17 mouse cellular contexts compared by ENCODE assay signal in genomic region chr5:5206012-5206411, GRCm38 (mm10).
A peak's percentile ranks its signal among the peaks of the same experiment; 100 is the strongest.
DNase-seq lines count a peak whose midpoint lies in the region; ATAC-seq and TF ChIP-seq lines count a peak whose summit lies in the region.
"Had no signal": no experiment of that assay in that cellular context is flagged by ENCODE, and none has a peak within 500 bp of the region (broad histone marks: within the 10 kb centered on the region; RNA-seq: fewer than 3 reads in every experiment).

No protein-coding gene starts in this region.

- H3K4me3 ChIP-seq in lung, adult 2 months (replicated peaks; ENCODE audit: extremely low read depth, low read depth, low read length): no peak overlapping the region
- H3K4me3 ChIP-seq in hindbrain, embryonic 11.5 days (ENCODE audit: low read depth, low read length): no peak overlapping the region
- H3K4me3 ChIP-seq in midbrain, postnatal 0 days (ENCODE audit: low read depth, low read length): no peak overlapping the region
- H3K4me3 ChIP-seq in embryonic facial prominence, embryonic 10.5 days: no peak overlapping the region
- H3K4me3 ChIP-seq: embryonic facial prominence, embryonic 15.5 days; forebrain, embryonic 13.5 days; heart, adult 2 months; kidney, embryonic 15.5 days; limb, embryonic 12.5 days; liver, embryonic 15.5 days had no signal

- WGBS in lung, adult 2 months: 66% methylated on average over 9 of the region's 9 CpGs
- 62% methylated on average over 9 of the region's 9 CpGs for WGBS in hindbrain, embryonic 11.5 days
- WGBS in midbrain, postnatal 0 days: 39% methylated on average over 9 of the region's 9 CpGs
- WGBS in embryonic facial prominence, embryonic 10.5 days: 86% methylated on average over 9 of the region's 9 CpGs

- no peak overlapping the region for H3K27ac ChIP-seq in hindbrain, embryonic 11.5 days (ENCODE audit: low read depth, low read length)
- no peak overlapping the region for H3K27ac ChIP-seq in midbrain, postnatal 0 days (ENCODE audit: low read depth, low read length)
- no peak overlapping the region for H3K27ac ChIP-seq in embryonic facial prominence, embryonic 10.5 days (replicated peaks)
- H3K27ac ChIP-seq: embryonic facial prominence, embryonic 15.5 days; forebrain, embryonic 13.5 days; heart, adult 2 months; kidney, embryonic 15.5 days; limb, embryonic 12.5 days; liver, embryonic 15.5 days had no signal

- H3K9ac ChIP-seq in hindbrain, embryonic 11.5 days (ENCODE audit: low read depth, low read length): no peak overlapping the region
- H3K9ac ChIP-seq in midbrain, postnatal 0 days (replicated peaks; ENCODE audit: low read length, poor library complexity, severe bottlenecking): no peak overlapping the region
- H3K9ac ChIP-seq: embryonic facial prominence, embryonic 15.5 days; forebrain, embryonic 13.5 days; kidney, embryonic 15.5 days; limb, embryonic 12.5 days; liver, embryonic 15.5 days had no signal

- no peaks in the 10 kb centered on the region for H3K27me3 ChIP-seq in hindbrain, embryonic 11.5 days (ENCODE audit: control insufficient read depth, insufficient read depth, low read length)
- H3K27me3 ChIP-seq in midbrain, postnatal 0 days (ENCODE audit: insufficient read depth, low read length): no peaks in the 10 kb centered on the region
- no peaks in the 10 kb centered on the region for H3K27me3 ChIP-seq in embryonic facial prominence, embryonic 10.5 days (replicated peaks; ENCODE audit: low read depth, poor library complexity, severe bottlenecking)
- H3K27me3 ChIP-seq: embryonic facial prominence, embryonic 15.5 days; forebrain, embryonic 13.5 days; kidney, embryonic 15.5 days; limb, embryonic 12.5 days; liver, embryonic 15.5 days had no signal

- H3K4me2 ChIP-seq in hindbrain, embryonic 11.5 days (replicated peaks; ENCODE audit: low read depth, low read length): no peak overlapping the region
- no peak overlapping the region for H3K4me2 ChIP-seq in midbrain, postnatal 0 days (ENCODE audit: low read depth, low read length, poor library complexity, severe bottlenecking)
- H3K4me2 ChIP-seq: embryonic facial prominence, embryonic 15.5 days; forebrain, embryonic 13.5 days; kidney, embryonic 15.5 days; limb, embryonic 12.5 days; liver, embryonic 15.5 days had no signal

- peak; percentile 23 for DNase-seq in lung, postnatal 36 days
- no peak for DNase-seq in lung, adult 2 months
- DNase-seq in brain, embryonic 14.5 days (ENCODE audit: low read depth): peak; percentile 26
- peak; percentile 19 for DNase-seq in hindbrain, embryonic 11.5 days (ENCODE audit: low spot score)
- DNase-seq in midbrain, postnatal 0 days (ENCODE audit: low spot score): peak; percentile 36
- DNase-seq in gastrocnemius, postnatal 14 days: no peak
- no peak for DNase-seq in embryonic facial prominence, embryonic 10.5 days (ENCODE audit: low spot score)
- DNase-seq: adrenal gland, postnatal 14 days; cerebellum, postnatal 25 days; heart, adult 2 months; lung, postnatal 4 days; right cerebral cortex, postnatal 25 days had no signal

- H3K36me3 ChIP-seq in hindbrain, embryonic 11.5 days (ENCODE audit: control insufficient read depth, insufficient read depth, low read length): no peaks in the 10 kb centered on the region
- H3K36me3 ChIP-seq in midbrain, postnatal 0 days (ENCODE audit: insufficient read depth, low read length): no peaks in the 10 kb centered on the region
- H3K36me3 ChIP-seq in embryonic facial prominence, embryonic 10.5 days (replicated peaks): no peaks in the 10 kb centered on the region
- H3K36me3 ChIP-seq: embryonic facial prominence, embryonic 15.5 days; kidney, embryonic 15.5 days; limb, embryonic 12.5 days; liver, embryonic 15.5 days had no signal

- H3K4me1 ChIP-seq in lung, adult 2 months (ENCODE audit: control insufficient read depth, insufficient read depth, low read length): peaks cover 11% of the 10 kb centered on the region
- no peaks in the 10 kb centered on the region for H3K4me1 ChIP-seq in hindbrain, embryonic 11.5 days (replicated peaks; ENCODE audit: control insufficient read depth, insufficient read depth, low read length)
- H3K4me1 ChIP-seq in midbrain, postnatal 0 days (ENCODE audit: insufficient read depth, low read length): no peaks in the 10 kb centered on the region
- H3K4me1 ChIP-seq in embryonic facial prominence, embryonic 10.5 days: no peaks in the 10 kb centered on the region
- H3K4me1 ChIP-seq: embryonic facial prominence, embryonic 15.5 days; kidney, embryonic 15.5 days; limb, embryonic 12.5 days had no signal

- intact Hi-C loops in gastrocnemius, postnatal 14 days (cut with DNase I; ENCODE audit: low total_unique reads): no loop called here

- ATAC-seq in hindbrain, embryonic 11.5 days (ENCODE audit: low FRiP score): peak; percentile 30; the same call in 1 of the 2 replicates
- no peak for ATAC-seq in midbrain, postnatal 0 days (ENCODE audit: low FRiP score)

- H3K9me3 ChIP-seq in hindbrain, embryonic 11.5 days (ENCODE audit: control insufficient read depth, low read length): no peaks in the 10 kb centered on the region
- no peaks in the 10 kb centered on the region for H3K9me3 ChIP-seq in midbrain, postnatal 0 days (ENCODE audit: low read length)
- no peaks in the 10 kb centered on the region for H3K9me3 ChIP-seq in embryonic facial prominence, embryonic 10.5 days
- H3K9me3 ChIP-seq: embryonic facial prominence, embryonic 15.5 days; forebrain, embryonic 13.5 days; kidney, embryonic 15.5 days; limb, embryonic 12.5 days; liver, embryonic 15.5 days had no signal

- TF ChIP-seq POLR2A in lung, adult 2 months (IDR thresholded peaks at IDR 0.05; ENCODE audit: borderline replicate concordance, extremely low read depth, low read depth, low read length): no peak
- no peak for TF ChIP-seq POLR2A in brain, embryonic 14.5 days (IDR thresholded peaks at IDR 0.05; ENCODE audit: borderline replicate concordance, extremely low read depth, insufficient read depth, insufficient read length, poor library complexity, severe bottlenecking)

- TF ChIP-seq CTCF in lung, adult 2 months (IDR thresholded peaks at IDR 0.05; ENCODE audit: insufficient read depth, low read length): no peak
- no peak for TF ChIP-seq CTCF in brain, embryonic 14.5 days (IDR thresholded peaks at IDR 0.05; ENCODE audit: borderline replicate concordance, extremely low read depth, insufficient read depth, insufficient read length)
- no peak for TF ChIP-seq CTCF in midbrain, postnatal 0 days (IDR thresholded peaks at IDR 0.05)

Comparison
In these comparisons a context has a peak if more than half of its experiments do, and no peak if none do; other contexts are left out.
1. DNase-seq: peak in lung, postnatal 36 days (single experiment), brain, embryonic 14.5 days (single experiment), hindbrain, embryonic 11.5 days (single experiment) and midbrain, postnatal 0 days (single experiment); none in lung, adult 2 months (single experiment), gastrocnemius, postnatal 14 days (single experiment) and embryonic facial prominence, embryonic 10.5 days (single experiment).